Mouse (Mus musculus): ENCODE measurements around the gene Aox3.

DNA sequence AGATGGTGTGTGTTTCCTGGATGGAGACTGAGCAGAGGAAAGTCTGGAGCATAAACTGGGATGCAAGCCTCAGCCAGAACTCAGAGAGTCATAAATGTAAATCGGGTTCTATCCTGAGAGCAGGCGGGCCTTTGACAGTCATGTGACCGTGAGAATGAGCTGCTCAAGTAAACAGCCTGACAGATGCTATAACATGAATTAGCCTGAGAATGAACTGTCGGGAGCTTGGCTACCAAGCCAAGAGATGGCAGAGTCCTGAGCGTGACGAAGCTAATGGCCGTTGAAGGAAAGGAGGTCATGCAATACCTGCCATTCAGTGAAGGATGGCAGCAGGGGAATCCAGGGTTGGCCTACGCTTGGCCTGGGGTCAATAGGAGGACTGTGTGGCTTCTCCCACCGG, 84.1 kb downstream of the Aox3 start:
- TF ChIP-seq CTCF (IDR thresholded peaks at IDR 0.05; ENCODE audit: borderline replicate concordance, insufficient read depth, low read length) (no peak), POLR2A (IDR thresholded peaks at IDR 0.05; ENCODE audit: low read depth, low read length) (no peak)

Data from embryonic fibroblast, embryonic 13.5 days (primary cell).